Mouse (Mus musculus) megakaryocyte, embryonic 14.5 days (primary cell): ENCODE data around the gene Lmo3. TPM values are rescaled to one million over a fixed set of nuclear protein-coding genes. Genes with fewer than 3 reads are reported as not detected.

Experiments
- H3K27me3 ChIP-seq: replicated peaks from 2 replicates; pipeline ENCODE3; 2012; ENCODE audit warnings: inconsistent platforms
- H3K36me3 ChIP-seq: replicated peaks from 2 replicates; pipeline ENCODE3; 2012; ENCODE audit warnings: low read length, inconsistent platforms, mixed read lengths
- H3K4me1 ChIP-seq: 2 replicates; pipeline ENCODE4 v1.6.1; 2012; ENCODE audit warnings: inconsistent platforms
- H3K4me3 ChIP-seq: replicated peaks from 2 replicates; pipeline ENCODE3; 2012; ENCODE audit warnings: moderate library complexity, mild to moderate bottlenecking, inconsistent platforms
- H3K9me3 ChIP-seq: 2 replicates; pipeline ENCODE4 v1.6.1; 2012; ENCODE audit warnings: inconsistent platforms
- FLI1 ChIP-seq: IDR thresholded peaks from 2 replicates; pipeline ENCODE4 v1.6.1; 2012; ENCODE audit warnings: low read length, inconsistent platforms, mixed read lengths
- GATA1 ChIP-seq: IDR thresholded peaks from 3 replicates; pipeline ENCODE4 v1.6.1; 2012; ENCODE audit warnings: mixed read lengths, low read length, inconsistent platforms, borderline replicate concordance
- polyA plus RNA-seq: library from polyadenylated mRNA; stranded (reverse); fragments of >175 nt; gene quantifications from 2 replicates; pipeline ENCODE4 v1.2.3, GENCODE M21; 2012; ENCODE audit warnings: low replicate concordance; ENCODE audit not compliant: insufficient read depth

Lmo3 gene
- polyA plus RNA-seq, 1 experiment, result not detected

DNA sequence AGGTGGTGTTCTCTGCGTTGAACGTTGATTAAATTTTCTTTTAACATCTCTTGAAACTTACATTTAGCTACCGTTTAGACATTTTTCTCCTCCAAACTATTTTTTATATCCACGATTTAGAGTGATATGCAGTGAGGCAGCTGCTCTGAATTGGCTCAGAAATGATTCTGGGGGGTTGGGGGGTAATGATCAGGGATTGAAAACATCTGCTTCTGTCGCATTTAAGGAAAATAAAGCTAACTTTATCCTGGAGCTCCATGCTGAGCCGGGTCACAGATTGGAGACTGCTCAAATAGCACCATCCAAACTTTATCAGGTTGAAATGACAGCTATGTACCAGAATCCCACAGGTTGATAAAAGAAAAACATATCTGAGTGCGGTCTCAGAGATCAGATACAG lies 29.6 kb downstream of the Lmo3 start:
- TF ChIP-seq FLI1, result no peak
- no peak for TF ChIP-seq GATA1
- no peak overlapping the region for H3K4me3 ChIP-seq
- H3K27me3 ChIP-seq, result no peaks in the 10 kb centered on the region
- no peaks in the 10 kb centered on the region for H3K36me3 ChIP-seq
- 0 out of 2 replicates have a peak, but pooled peaks cover 5% of the 10 kb centered on the region for H3K9me3 ChIP-seq
- H3K4me1 ChIP-seq, result no peaks in the 10 kb centered on the region

DNA sequence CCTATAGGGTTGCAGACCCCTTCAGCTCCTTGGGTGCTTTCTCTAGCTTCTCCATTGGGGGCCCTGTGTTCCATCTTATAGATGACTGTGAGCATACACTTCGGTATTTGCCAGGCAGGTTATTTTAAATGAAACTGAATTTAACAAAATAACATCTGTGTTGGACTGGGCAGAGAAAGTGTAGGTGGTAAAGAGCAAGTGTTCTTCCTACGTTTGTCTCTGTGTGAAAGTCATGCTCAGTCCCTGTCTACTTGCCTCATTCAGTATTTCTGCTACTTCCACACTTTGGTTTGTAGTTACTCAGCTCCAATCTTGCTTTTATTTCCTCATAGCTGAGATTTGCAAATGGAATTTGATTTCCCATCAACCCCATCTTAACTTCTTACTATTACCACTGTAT lies 46.9 kb downstream of the Lmo3 start:
- H3K4me3 ChIP-seq, result no peak overlapping the region
- TF ChIP-seq GATA1 (no peak), FLI1 (no peak)
- no peaks in the 10 kb centered on the region for H3K36me3 ChIP-seq
- H3K4me1 ChIP-seq, result no peaks in the 10 kb centered on the region
- H3K9me3 ChIP-seq, result peaks cover 7% of the 10 kb centered on the region; the same call in 1 of the 2 replicates
- no peaks in the 10 kb centered on the region for H3K27me3 ChIP-seq

DNA sequence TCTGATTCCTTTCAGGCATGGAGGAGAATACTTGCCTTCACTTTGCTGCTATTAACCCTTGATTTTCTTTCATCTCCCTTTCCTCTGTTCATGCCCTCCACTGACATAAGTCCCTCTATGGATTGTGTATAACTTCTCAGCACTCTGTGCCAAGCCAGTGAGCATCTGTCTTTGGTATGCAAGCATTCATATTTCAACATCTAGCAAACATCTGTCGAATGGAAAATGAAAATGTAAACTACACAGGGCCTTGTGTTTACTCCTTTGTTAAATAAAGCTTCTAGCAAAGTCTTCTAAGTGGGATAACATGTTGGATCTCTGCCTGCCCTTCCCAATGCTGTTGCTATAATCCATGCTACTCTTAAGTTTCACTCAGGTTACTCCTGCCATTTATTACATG lies 75.1 kb downstream of the Lmo3 start:
- peaks cover 25% of the 10 kb centered on the region for H3K9me3 ChIP-seq
- no peak for TF ChIP-seq FLI1
- no peak for TF ChIP-seq GATA1
- H3K4me1 ChIP-seq, result no peaks in the 10 kb centered on the region
- H3K27me3 ChIP-seq, result no peaks in the 10 kb centered on the region
- H3K4me3 ChIP-seq, result no peak overlapping the region
- no peaks in the 10 kb centered on the region for H3K36me3 ChIP-seq

DNA sequence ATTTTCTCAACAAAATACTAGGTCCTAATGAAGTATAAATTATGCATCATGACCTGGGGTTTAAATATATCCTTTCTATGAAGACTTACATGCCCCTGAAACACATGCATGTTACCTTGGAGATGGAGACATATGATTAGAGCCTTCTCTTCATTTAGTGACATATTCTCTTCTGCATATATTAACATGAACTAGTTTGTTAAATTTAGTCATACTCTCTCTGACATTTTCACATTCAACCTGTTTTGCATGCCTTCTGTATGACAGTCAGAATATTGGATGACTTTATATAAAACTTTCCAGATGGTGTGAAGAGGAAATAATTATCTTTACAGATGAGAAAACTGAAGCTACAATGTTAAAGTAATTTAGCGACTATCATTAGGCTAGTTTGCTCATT lies 77.8 kb downstream of the Lmo3 start:
- no peaks in the 10 kb centered on the region for H3K4me1 ChIP-seq
- H3K4me3 ChIP-seq, result no peak overlapping the region
- no peak for TF ChIP-seq FLI1
- TF ChIP-seq GATA1, result no peak
- H3K36me3 ChIP-seq, result no peaks in the 10 kb centered on the region
- H3K9me3 ChIP-seq, result peaks cover 13% of the 10 kb centered on the region
- H3K27me3 ChIP-seq, result no peaks in the 10 kb centered on the region

DNA sequence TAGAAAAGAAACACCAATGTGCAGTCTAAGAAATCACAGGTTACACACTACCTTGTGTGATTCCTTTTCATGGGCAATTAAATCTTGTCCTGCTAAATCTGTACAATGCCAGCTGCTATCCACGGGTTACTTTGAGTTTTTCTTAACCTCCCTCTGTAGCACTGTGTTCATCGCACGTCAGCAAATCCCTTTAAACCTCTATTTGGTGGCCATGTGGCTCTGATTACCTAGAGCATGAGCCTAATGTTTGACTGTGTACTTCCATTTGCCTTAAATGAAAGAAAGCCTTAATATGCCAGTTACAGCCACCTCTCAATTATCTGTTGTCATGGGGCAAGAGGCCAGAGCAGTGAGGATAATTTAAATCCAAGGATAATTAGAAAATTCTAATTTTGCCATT lies 98.9 kb downstream of the Lmo3 start:
- no peaks in the 10 kb centered on the region for H3K36me3 ChIP-seq
- H3K4me3 ChIP-seq, result no peak overlapping the region
- no peaks in the 10 kb centered on the region for H3K4me1 ChIP-seq
- TF ChIP-seq FLI1 (no peak), GATA1 (no peak)
- H3K27me3 ChIP-seq, result no peaks in the 10 kb centered on the region
- no peaks in the 10 kb centered on the region; the same call in 1 of the 2 replicates for H3K9me3 ChIP-seq

DNA sequence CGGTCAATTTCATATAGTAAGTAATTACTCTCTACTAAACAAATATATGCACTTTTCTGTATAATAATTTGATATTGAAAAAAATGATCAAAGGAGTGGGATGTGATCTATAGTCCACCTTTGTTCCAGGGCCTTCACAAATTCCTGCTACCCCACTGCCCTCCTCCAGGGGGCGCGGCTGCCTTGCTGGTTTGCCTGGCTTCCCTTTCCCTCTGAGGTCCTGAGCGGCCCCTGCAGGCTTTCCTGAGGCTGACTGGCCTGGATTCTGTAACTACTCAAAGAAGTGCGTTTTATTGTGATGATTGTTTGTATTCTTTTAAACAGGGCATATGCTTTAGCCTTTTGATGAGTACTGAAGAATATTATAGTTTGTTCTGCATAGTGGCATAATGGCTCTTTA lies 104.2 kb downstream of the Lmo3 start:
- H3K4me1 ChIP-seq, result no peaks in the 10 kb centered on the region
- no peaks in the 10 kb centered on the region for H3K36me3 ChIP-seq
- TF ChIP-seq FLI1 (no peak), GATA1 (no peak)
- no peaks in the 10 kb centered on the region for H3K27me3 ChIP-seq
- no peaks in the 10 kb centered on the region for H3K9me3 ChIP-seq
- H3K4me3 ChIP-seq, result no peak overlapping the region

DNA sequence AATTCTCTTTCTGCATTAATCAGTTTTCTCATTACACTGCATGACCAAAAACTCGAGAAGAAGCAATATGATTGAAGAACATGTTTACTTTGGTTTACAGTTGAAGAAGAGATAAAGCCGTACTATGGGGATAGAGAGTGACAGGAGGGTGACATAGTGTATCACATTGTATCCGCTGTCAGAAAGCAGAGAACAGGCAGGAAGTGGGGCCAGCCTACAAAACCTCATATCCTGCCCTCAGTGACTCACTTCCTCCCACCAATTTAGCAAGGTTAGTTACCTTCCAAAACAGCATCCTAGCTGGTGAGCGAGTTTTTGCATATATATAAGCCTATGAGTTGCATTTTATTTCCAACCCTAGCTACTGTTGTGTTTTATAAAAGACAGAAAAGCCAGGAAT lies 112.6 kb downstream of the Lmo3 start:
- no peaks in the 10 kb centered on the region for H3K27me3 ChIP-seq
- no peaks in the 10 kb centered on the region for H3K36me3 ChIP-seq
- H3K4me3 ChIP-seq, result no peak overlapping the region
- peaks cover 4% of the 10 kb centered on the region; the same call in 1 of the 2 replicates for H3K9me3 ChIP-seq
- H3K4me1 ChIP-seq, result peaks cover 3% of the 10 kb centered on the region; the same call in 1 of the 2 replicates
- TF ChIP-seq GATA1, result no peak
- no peak for TF ChIP-seq FLI1

DNA sequence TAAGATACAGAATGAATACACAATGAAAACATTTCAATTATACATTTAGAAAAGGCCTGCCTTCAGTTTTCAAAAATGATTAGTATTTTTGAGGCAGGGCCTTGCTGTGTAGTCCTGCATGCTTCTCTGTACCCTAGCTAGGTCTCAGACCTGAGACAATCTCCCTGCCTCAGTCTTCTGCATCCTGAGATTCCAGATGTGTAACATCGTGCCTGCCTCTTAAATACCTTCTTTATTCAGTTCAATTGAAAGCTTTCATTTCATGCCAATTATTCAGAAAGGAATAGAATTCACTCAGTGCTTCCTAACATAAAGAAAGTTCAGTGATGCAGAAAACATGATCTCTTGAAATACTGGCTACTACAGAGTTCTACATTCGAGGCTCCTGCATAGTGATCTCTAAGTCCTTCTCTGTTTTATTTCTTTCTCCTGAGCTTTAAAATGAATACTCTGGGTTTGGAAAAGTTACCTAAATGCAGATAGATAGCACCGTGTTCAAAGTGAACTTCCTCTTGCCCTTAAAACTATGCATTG lies 137.2 kb downstream of the Lmo3 start:
- Histone ChIP-seq H3K36me3 (no peaks in the 10 kb centered on the region), H3K4me3 (no peak overlapping the region), H3K4me1 (no peaks in the 10 kb centered on the region), H3K9me3 (peaks cover 9% of the 10 kb centered on the region), H3K27me3 (no peaks in the 10 kb centered on the region)
- TF ChIP-seq GATA1 (no peak), FLI1 (no peak)

DNA sequence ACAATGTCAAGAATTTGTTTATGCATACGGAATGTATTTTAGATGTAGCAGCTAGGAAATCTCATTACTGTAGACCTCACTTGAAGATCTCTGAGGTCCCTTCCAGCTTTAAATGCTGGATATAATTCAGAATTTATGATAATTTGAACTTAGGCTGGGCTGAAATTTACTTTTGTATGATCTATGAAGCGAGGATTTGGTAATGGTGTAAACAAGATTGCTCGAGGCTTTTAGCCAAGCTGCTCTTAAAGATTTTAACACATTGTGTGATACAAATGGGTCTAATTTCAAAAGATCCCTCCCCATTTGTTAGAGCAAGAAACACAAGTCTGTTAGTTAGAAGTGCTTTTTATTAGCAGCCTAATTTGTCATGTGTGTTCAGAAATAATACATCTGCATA lies 144.4 kb downstream of the Lmo3 start:
- Histone ChIP-seq H3K27me3 (no peaks in the 10 kb centered on the region), H3K36me3 (no peaks in the 10 kb centered on the region), H3K4me1 (no peaks in the 10 kb centered on the region), H3K9me3 (peaks cover 4% of the 10 kb centered on the region; the same call in 1 of the 2 replicates), H3K4me3 (no peak overlapping the region)
- TF ChIP-seq GATA1 (no peak), FLI1 (no peak)

DNA sequence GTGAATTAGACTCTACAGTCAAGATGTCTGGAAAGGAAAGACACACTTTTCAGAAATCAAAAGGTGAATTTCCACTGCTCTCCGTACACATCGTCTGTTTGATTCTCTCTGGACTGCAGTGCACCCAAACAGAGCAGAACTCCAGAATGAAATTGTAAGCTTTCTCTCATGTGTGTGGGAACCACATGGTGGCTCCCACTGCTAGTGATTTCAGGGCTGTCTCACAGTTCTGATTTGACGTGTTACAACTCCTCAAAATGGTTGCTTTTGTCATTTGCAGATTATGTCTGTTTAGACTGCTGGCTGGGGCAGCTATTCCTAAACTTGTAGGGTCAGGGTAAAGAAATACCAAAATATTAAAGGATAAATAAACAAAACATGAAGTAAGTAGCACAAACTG lies 145.0 kb downstream of the Lmo3 start:
- no peak for TF ChIP-seq FLI1
- TF ChIP-seq GATA1, result no peak
- H3K9me3 ChIP-seq, result peaks cover 4% of the 10 kb centered on the region; the same call in 1 of the 2 replicates

DNA sequence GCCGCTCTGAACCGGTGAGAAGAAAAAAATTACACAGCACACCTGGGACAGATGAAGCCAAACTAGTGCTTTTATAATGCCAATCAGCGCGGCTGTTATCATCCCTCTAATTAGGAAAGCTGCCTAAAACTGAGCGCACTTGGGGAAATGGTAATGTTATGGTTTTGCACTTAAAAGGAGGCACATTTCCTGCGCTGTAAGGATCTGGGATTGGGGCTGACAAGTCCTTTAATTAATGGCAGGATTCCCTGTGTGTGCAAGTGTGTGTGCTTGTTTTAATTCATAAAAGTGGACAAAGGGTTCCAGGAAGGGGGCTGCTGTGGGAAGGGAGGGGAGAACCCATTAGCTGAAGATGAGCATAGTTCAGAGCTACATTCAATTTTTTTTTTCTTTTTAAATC lies 154.4 kb downstream of the Lmo3 start:
- Histone ChIP-seq H3K9me3 (peaks cover 7% of the 10 kb centered on the region; the same call in 1 of the 2 replicates), H3K27me3 (peaks cover 8% of the 10 kb centered on the region), H3K4me1 (no peaks in the 10 kb centered on the region), H3K36me3 (no peaks in the 10 kb centered on the region), H3K4me3 (no peak overlapping the region)
- TF ChIP-seq FLI1 (no peak), GATA1 (no peak)

More for the DNA sequence above, 145.0 kb downstream of the Lmo3 start:
- Histone ChIP-seq H3K36me3 (no peaks in the 10 kb centered on the region), H3K27me3 (no peaks in the 10 kb centered on the region), H3K4me1 (no peaks in the 10 kb centered on the region), H3K4me3 (no peak overlapping the region)
